Mouse (Mus musculus) hindbrain, embryonic 14.5 days (tissue): ENCODE results near the gene Fmnl2. TPM values are rescaled to one million over a fixed set of nuclear protein-coding genes. Genes with fewer than 3 reads are reported as not detected.

Experiments used
- ATAC-seq: fragments of 200-750 bp; cut with Nextera tagmentation; 2 replicates; pipeline ENCODE4 v1.8.0; 2017; ENCODE audit warnings: moderate number of reproducible peaks, mild to moderate bottlenecking, moderate TSS enrichment, moderate library complexity; ENCODE audit not compliant: low FRiP score
- DNase-seq: peaks from one replicate; pipeline ENCODE4 v3.0.0-alpha.2; 2015; ENCODE audit warnings: low spot score
- H3K27ac ChIP-seq: fragments of 300-500 bp; sonication (generic); 2 replicates; pipeline ENCODE4 v1.5.1; 2014; ENCODE audit warnings: mild to moderate bottlenecking, moderate library complexity
- H3K27me3 ChIP-seq: fragments of 300-500 bp; sonication (generic); 2 replicates; pipeline ENCODE4 v1.6.1; 2014; ENCODE audit warnings: mild to moderate bottlenecking, low read length, mixed read lengths; ENCODE audit not compliant: control insufficient read depth, insufficient read depth
- H3K36me3 ChIP-seq: fragments of 300-500 bp; sonication (generic); replicated peaks from 2 replicates; pipeline ENCODE4 v1.6.1; 2014; ENCODE audit not compliant: control insufficient read depth, insufficient read depth
- H3K4me1 ChIP-seq: fragments of 300-500 bp; sonication (generic); replicated peaks from 2 replicates; pipeline ENCODE4 v1.6.1; 2014; ENCODE audit warnings: antibody characterized with exemption, low read length, mixed read lengths; ENCODE audit not compliant: control insufficient read depth, insufficient read depth
- H3K4me2 ChIP-seq: fragments of 300-500 bp; sonication (generic); replicated peaks from 2 replicates; pipeline ENCODE4 v1.6.1; 2014; ENCODE audit warnings: mild to moderate bottlenecking, moderate library complexity
- H3K4me3 ChIP-seq: fragments of 300-500 bp; sonication (generic); replicated peaks from 2 replicates; pipeline ENCODE4 v1.5.1; 2014; ENCODE audit warnings: mild to moderate bottlenecking, low read length
- H3K9ac ChIP-seq: fragments of 300-500 bp; sonication (generic); 2 replicates; pipeline ENCODE4 v1.6.1; 2014
- H3K9me3 ChIP-seq: fragments of 300-500 bp; sonication (generic); 2 replicates; pipeline ENCODE4 v1.6.1; 2016; ENCODE audit warnings: low read length; ENCODE audit not compliant: control insufficient read depth
- WGBS: fragments of 180-500 bp; shearing (Covaris S2); extraction: QIAGEN DNeasy Blood & Tissue Kit; methylation state at CpG from one replicate; pipeline ENCODE4 v1.1.7; 2014; 5-methylcytosine and 5-hydroxymethylcytosine counted together
- polyA plus RNA-seq: library from polyadenylated mRNA; unstranded; fragments of >200 nt; fragmentation: Nextera tagmentation; extraction: Ambion mirVana; gene quantifications from 2 replicates; pipeline ENCODE4 v1.2.1, GENCODE M21; 2014

Gene Fmnl2
- polyA plus RNA-seq, 1 experiment from 2014 or later = 13.7 TPM

GRCm38 (mm10) chr2:52943644-52944423, 86.2 kb downstream of the Fmnl2 start:
- no peaks in the 10 kb centered on the region for H3K27me3 ChIP-seq
- H3K4me3 ChIP-seq = no peak overlapping the region
- H3K9me3 ChIP-seq = no peaks in the 10 kb centered on the region
- no peak overlapping the region for H3K27ac ChIP-seq
- H3K36me3 ChIP-seq = no peaks in the 10 kb centered on the region
- H3K9ac ChIP-seq = no peak overlapping the region
- WGBS = 79% methylated on average over 9 of the region's 9 CpGs
- no peak overlapping the region for H3K4me2 ChIP-seq
- DNase-seq = no peak
- H3K4me1 ChIP-seq = peaks cover 22% of the 10 kb centered on the region
- ATAC-seq = no peak

GRCm38 (mm10) chr2:52944594-52944993, 86.9 kb downstream of the Fmnl2 start:
- H3K36me3 ChIP-seq = no peaks in the 10 kb centered on the region
- H3K27ac ChIP-seq = no peak overlapping the region
- H3K4me3 ChIP-seq = no peak overlapping the region
- 87% methylated on average over 5 of the region's 5 CpGs for WGBS
- H3K9me3 ChIP-seq = no peaks in the 10 kb centered on the region
- H3K27me3 ChIP-seq = no peaks in the 10 kb centered on the region
- H3K4me2 ChIP-seq = no peak overlapping the region
- peaks cover 22% of the 10 kb centered on the region for H3K4me1 ChIP-seq
- H3K9ac ChIP-seq = no peak overlapping the region
- no peak for ATAC-seq
- DNase-seq = no peak

GRCm38 (mm10) chr2:52946074-52946473, 88.4 kb downstream of the Fmnl2 start:
- H3K36me3 ChIP-seq = no peaks in the 10 kb centered on the region

GRCm38 (mm10) chr2:52946524-52947186, 89.0 kb downstream of the Fmnl2 start:
- H3K4me3 ChIP-seq = no peak overlapping the region
- 44% methylated on average over 11 of the region's 11 CpGs for WGBS
- no peak overlapping the region for H3K9ac ChIP-seq
- peak overlapping the region; percentile 78 for H3K27ac ChIP-seq
- no peaks in the 10 kb centered on the region for H3K27me3 ChIP-seq
- DNase-seq (no peak), ATAC-seq (peak; percentile 63)
- H3K4me1 ChIP-seq = peaks cover 22% of the 10 kb centered on the region
- no peaks in the 10 kb centered on the region for H3K36me3 ChIP-seq
- H3K4me2 ChIP-seq = no peak overlapping the region
- H3K9me3 ChIP-seq = no peaks in the 10 kb centered on the region

More at GRCm38 (mm10) chr2:52946074-52946473, 88.4 kb downstream of the Fmnl2 start:
- Histone ChIP-seq H3K4me1 (peaks cover 22% of the 10 kb centered on the region), H3K27ac (peak overlapping the region; percentile 78), H3K9ac (no peak overlapping the region), H3K4me2 (no peak overlapping the region), H3K27me3 (no peaks in the 10 kb centered on the region), H3K4me3 (no peak overlapping the region), H3K9me3 (no peaks in the 10 kb centered on the region)
- 77% methylated on average over 2 of the region's 2 CpGs for WGBS
- DNase-seq = no peak
- ATAC-seq = no peak

GRCm38 (mm10) chr2:52948406-52948805, 90.7 kb downstream of the Fmnl2 start:
- Histone ChIP-seq H3K27ac (no peak overlapping the region), H3K4me1 (peaks cover 22% of the 10 kb centered on the region), H3K4me3 (no peak overlapping the region), H3K36me3 (no peaks in the 10 kb centered on the region), H3K9me3 (no peaks in the 10 kb centered on the region), H3K9ac (no peak overlapping the region), H3K4me2 (no peak overlapping the region), H3K27me3 (no peaks in the 10 kb centered on the region)
- DNase-seq (no peak), ATAC-seq (no peak)
- 96% methylated on average over 3 of the region's 3 CpGs for WGBS

- H3K27ac ChIP-seq = no peak overlapping the region
- no peaks in the 10 kb centered on the region for H3K36me3 ChIP-seq
- WGBS = 96% methylated on average over 4 of the region's 4 CpGs
- H3K4me2 ChIP-seq = no peak overlapping the region
- DNase-seq = no peak
- no peaks in the 10 kb centered on the region for H3K9me3 ChIP-seq
- no peak overlapping the region for H3K9ac ChIP-seq
- H3K4me3 ChIP-seq = no peak overlapping the region
- no peak for ATAC-seq
- H3K27me3 ChIP-seq = no peaks in the 10 kb centered on the region
- peaks cover 18% of the 10 kb centered on the region for H3K4me1 ChIP-seq
Measured at GRCm38 (mm10) chr2:52949556-52949955, 91.9 kb downstream of the Fmnl2 start.

- Histone ChIP-seq H3K9ac (no peak overlapping the region), H3K4me1 (peaks cover 15% of the 10 kb centered on the region), H3K27me3 (no peaks in the 10 kb centered on the region), H3K4me2 (no peak overlapping the region), H3K4me3 (no peak overlapping the region), H3K36me3 (no peaks in the 10 kb centered on the region), H3K9me3 (no peaks in the 10 kb centered on the region), H3K27ac (no peak overlapping the region)
- WGBS = 81% methylated on average over 4 of the region's 4 CpGs
- DNase-seq (no peak), ATAC-seq (no peak)
Measured at GRCm38 (mm10) chr2:52950226-52950625, 92.6 kb downstream of the Fmnl2 start.

- no peak for DNase-seq
- H3K27me3 ChIP-seq = no peaks in the 10 kb centered on the region
- 91% methylated on average over 6 of the region's 6 CpGs for WGBS
- ATAC-seq = no peak
- H3K36me3 ChIP-seq = no peaks in the 10 kb centered on the region
- H3K27ac ChIP-seq = no peak overlapping the region
- H3K9ac ChIP-seq = no peak overlapping the region
- H3K4me3 ChIP-seq = no peak overlapping the region
- no peaks in the 10 kb centered on the region for H3K4me1 ChIP-seq
- H3K9me3 ChIP-seq = no peaks in the 10 kb centered on the region
- no peak overlapping the region for H3K4me2 ChIP-seq
Measured at GRCm38 (mm10) chr2:52952202-52952730, 94.6 kb downstream of the Fmnl2 start.

GRCm38 (mm10) chr2:52955090-52955489, 97.4 kb downstream of the Fmnl2 start:
- DNase-seq (no peak), ATAC-seq (no peak)
- Histone ChIP-seq H3K27ac (no peak overlapping the region), H3K9ac (no peak overlapping the region), H3K4me2 (no peak overlapping the region), H3K4me1 (peaks cover 27% of the 10 kb centered on the region), H3K27me3 (no peaks in the 10 kb centered on the region), H3K9me3 (no peaks in the 10 kb centered on the region), H3K36me3 (no peaks in the 10 kb centered on the region), H3K4me3 (no peak overlapping the region)
- 75% methylated on average over 8 of the region's 8 CpGs for WGBS
